Mouse (Mus musculus): ENCODE results near the gene Nyx. TPM values are rescaled to one million over a fixed set of nuclear protein-coding genes. Genes with fewer than 3 reads are reported as not detected.
"Not testable (repeated sequence)": the region's sequence is repeated elsewhere in the genome, so short reads cannot be mapped to it uniquely, and the experiment has no call there.

Nyx gene
- total RNA-seq (2022) = under 1 TPM; 0.19 to 0.62 (median 0.42) TPM

- DNase-seq (ENCODE audit: low spot score in 2 of 2) = no peak
Measured at GRCm38 (mm10) chrX:13465810-13466209, at the start of gene Nyx. Gene Nyx, plus strand, starts transcription at chrX:13466110.

GRCm38 (mm10) chrX:13422047-13422446 is 43.9 kb upstream of the Nyx start:
- no peak for DNase-seq (ENCODE audit: low spot score in 2 of 2)

DNA sequence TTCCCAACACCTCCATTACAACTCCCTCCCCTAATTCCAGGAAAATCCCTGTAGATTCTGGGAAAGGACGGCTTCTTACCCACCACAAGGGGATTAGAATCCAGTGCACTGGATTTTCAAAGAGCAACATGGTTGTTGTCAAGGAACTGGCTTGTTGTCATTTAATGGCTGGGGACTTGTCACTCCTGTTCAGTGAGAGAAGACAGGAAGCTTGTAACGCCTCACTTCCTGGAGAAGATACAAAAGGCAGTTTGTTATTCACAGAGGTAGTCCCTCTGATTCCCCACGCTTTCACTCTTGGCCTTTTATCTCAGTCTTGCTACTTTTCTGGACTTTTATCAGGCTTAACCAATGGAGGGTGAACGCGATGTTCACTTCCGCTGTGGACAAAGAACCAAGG is 34.5 kb upstream of the Nyx start:
- no peak for DNase-seq (ENCODE audit: low spot score in 2 of 2)

DNA sequence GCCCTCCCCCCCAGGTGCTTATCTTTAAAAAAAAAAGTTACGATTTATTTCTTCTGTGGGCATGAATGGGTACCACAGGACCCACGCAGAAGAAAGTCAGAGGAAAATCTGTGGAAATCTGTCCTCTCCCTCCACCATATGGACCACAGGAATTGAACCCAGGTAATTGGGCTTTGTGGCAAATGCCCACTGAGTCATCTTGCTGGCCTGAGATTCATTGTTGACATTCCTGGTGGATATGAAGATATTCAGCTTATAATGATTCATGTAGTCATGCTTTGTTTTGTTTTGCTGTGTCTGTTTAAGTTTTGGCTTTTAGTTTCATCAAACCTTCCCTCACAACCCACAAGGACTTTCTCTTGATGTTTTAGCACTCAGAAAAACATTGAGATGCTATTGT is 29.9 kb upstream of the Nyx start:
- not testable (repeated sequence) for DNase-seq (ENCODE audit: low spot score in 2 of 2)

DNA sequence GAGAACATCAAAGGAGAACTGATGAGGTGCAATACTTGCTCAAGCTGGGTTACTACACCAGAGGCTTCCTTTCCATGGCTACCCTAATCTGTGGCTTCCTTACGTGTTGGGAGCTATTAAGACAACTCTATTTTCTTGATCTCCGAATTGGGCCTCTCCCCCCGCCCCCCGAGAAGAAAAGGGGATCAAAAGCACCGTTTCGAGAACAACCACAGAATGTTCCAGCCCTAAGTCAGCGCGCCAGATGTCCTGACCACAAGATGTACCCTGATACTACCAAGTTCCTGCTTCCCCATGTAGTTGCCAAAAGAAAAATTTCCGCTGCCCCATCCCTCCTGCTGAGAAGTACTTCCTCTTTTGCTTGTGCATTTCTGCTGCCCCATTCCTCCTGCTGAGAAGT is 9.4 kb upstream of the Nyx start:
- DNase-seq (ENCODE audit: low spot score in 2 of 2) = not testable (repeated sequence)

GRCm38 (mm10) chrX:13458766-13459165 is 7.1 kb upstream of the Nyx start:
- DNase-seq (ENCODE audit: low spot score in 2 of 2) = no peak

DNA sequence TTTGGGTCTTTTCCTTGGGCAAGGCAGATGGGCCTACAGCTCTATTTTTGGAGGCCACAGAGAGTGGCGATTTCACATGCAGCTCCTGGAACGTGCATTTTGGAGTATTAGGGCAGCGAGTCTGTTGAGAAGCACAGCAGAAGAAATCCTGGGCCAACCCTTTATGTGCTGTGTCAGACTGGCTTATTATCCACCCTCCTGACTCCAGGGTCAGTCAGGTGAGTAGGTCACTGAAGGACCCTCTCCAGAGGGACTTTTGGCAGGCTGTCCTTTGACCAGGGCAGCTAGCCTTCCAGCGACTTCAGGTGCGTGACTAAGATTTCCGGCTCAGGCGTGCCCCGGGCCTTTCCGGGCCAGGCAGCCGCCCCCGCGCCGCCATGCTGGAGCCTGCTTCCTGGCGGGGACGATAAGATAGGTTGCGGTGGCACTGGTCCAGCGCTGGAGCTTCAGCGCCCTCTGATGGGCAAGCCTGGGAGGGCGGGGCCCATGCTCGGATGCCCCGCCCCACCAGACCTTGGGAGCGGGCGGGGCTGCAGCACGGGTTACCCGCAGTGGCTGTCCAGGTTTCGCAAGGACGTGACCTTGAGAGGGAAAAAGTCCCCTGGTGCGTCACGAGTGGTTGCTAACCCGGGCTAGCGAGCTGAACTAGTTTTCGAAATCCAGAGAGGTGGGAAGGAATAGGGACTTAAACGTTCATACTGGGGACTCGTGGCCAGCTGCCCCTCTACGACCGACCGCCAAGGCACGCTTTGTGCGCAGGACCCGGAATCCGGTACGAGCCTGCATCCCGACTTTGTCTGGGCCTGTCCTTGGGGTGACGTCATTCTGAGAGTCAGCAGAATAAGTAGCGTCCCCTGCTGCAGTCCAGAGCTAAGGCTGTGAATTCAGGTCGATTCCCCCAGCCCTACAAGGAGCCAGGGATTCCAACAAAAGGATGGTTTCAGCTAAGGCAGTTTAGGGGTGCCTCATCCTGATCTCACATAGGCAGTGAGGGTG is 4.3 kb upstream of the Nyx start:
- peak; percentile 77 to 78 for DNase-seq (ENCODE audit: low spot score in 2 of 2)

GRCm38 (mm10) chrX:13462982-13463517 is 2.9 kb upstream of the Nyx start:
- DNase-seq (ENCODE audit: low spot score in 2 of 2) = no peak

GRCm38 (mm10) chrX:13466681-13467080 is 771 bp downstream of the Nyx start:
- DNase-seq (ENCODE audit: low spot score in 2 of 2) = no peak

GRCm38 (mm10) chrX:13467121-13467571 is 1.2 kb downstream of the Nyx start:
- no peak for DNase-seq (ENCODE audit: low spot score in 2 of 2)

DNA sequence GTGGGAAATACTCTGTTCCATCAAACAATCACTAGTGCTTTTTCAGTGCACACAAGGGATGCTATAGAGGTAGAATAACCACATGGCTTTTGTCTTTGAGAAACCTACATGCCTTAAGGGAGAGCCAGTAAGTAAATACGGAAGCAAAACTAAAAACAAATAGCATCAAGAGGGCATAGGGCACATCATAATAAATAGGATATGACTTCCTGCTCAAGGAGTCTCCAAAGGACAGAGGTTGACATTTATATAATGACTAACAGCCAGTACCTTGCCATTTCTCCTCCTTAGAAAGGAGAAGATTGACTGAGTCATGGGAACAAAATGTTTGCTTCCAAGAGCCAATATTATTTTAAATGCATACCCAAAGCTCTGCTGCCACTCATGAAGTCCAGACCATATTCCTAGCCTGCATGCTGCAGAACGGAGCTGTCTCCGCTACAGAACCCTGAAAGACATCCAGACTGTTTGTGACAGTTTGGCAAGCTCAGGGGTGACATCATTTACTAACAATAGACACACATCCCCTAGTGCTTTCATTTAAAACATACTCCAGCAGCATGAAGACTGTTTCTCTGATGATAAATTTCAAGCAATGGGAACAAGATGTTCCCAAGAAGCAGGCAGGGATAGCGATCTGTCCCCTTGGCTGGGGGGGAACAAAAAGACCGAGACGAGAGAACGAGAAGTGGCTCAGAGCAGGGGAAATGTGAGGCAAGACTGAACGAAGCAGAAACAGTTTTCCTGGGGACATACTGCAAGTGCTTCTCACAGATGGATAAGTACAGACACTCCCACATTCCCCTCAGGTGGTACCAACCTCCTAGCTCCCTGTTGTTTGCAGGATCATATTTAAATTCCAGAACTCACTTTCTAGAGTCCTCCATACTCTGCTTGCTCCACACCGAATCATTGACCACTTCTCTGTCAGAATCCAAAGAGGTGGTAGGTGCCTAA is 3.5 kb downstream of the Nyx start:
- DNase-seq (ENCODE audit: low spot score in 2 of 2) = peak; percentile 25 to 45

DNA sequence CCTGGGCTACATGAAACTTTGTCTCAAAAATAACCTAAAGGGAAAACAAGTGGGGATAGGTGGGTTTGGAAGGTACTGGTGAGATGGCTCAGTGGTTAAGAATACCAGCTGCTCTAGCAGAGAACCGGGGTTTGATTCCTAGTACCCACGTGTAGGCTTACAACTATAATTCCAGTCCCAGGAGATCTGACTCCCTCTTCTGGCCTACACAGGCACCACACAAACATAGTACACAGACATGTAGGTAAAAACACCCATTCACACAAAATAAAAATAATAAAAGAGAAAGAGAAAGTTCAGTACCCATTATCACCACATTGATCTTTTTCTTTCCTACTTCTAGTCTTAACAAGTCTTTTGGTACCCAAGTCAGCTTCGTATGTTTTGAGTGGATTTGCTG is 6.0 kb downstream of the Nyx start:
- DNase-seq (ENCODE audit: low spot score in 2 of 2) = no peak

GRCm38 (mm10) chrX:13472751-13473225 is 6.9 kb downstream of the Nyx start:
- no peak for DNase-seq (ENCODE audit: low spot score in 2 of 2)

GRCm38 (mm10) chrX:13475382-13475781 is 9.5 kb downstream of the Nyx start:
- DNase-seq (ENCODE audit: low spot score in 2 of 2) = no peak

GRCm38 (mm10) chrX:13477596-13477995 is 11.7 kb downstream of the Nyx start:
- DNase-seq (ENCODE audit: low spot score in 2 of 2) = no peak

DNA sequence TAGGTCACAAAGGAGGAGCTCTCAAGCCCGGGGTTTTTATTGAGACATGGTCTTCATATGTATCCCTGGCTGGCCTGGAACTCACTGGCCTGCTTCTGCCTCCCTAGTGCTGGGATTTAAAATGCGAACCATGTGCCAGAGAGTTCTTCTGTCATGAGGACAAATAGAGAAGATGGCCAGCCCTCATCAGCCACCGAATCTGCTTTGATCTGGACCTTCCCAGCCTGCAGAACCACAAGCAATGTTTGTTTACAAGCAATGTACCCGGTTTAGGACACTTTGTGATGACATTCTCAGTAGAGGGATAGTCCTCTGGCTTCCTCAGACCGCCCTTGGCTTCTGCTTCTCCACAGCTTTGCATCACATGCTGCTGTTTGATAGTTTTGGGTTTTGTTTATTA is 12.4 kb downstream of the Nyx start:
- DNase-seq (ENCODE audit: low spot score in 2 of 2) = no peak

GRCm38 (mm10) chrX:13479570-13479969 is 13.7 kb downstream of the Nyx start:
- no peak for DNase-seq (ENCODE audit: low spot score in 2 of 2)

GRCm38 (mm10) chrX:13482576-13482975 is 16.7 kb downstream of the Nyx start:
- no peak for DNase-seq (ENCODE audit: low spot score in 2 of 2)

- no peak for DNase-seq (ENCODE audit: low spot score in 2 of 2)
Measured at GRCm38 (mm10) chrX:13484447-13484846, 18.5 kb downstream of the Nyx start.

- no peak for DNase-seq (ENCODE audit: low spot score in 2 of 2)
Measured at GRCm38 (mm10) chrX:13489001-13489400, 23.1 kb downstream of the Nyx start.

DNA sequence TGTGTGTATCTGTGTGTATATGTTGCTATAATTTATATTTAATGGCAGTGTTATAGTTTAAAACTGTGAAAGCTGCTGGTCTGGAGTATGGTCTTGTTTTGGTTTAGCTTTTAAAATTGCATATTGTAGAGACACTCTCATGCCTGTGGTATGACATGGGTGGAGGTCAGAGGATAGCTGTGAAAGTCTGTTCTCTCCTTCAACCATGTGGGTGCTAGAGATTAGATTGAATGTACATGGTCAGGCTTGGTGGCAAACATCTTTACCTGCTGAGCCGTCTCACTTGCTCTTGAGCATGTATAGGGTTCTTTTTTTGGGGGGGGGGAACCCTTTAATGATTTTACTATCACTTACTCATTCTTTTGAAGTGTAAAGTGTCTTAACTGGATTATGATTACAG is 23.9 kb downstream of the Nyx start:
- DNase-seq (ENCODE audit: low spot score in 2 of 2) = no peak
